Mouse (Mus musculus): ENCODE measurements around the gene Asb2. TPM values are rescaled to one million over a fixed set of nuclear protein-coding genes. Genes with fewer than 3 reads are reported as not detected.

The Asb2 gene
- polyA plus RNA-seq, 1 experiment: 10.7 TPM

GRCm38 (mm10) chr12:103292366-103292765, 63.4 kb downstream of the Asb2 start:
- DNase-seq: no peak
- Histone ChIP-seq H3K27me3 (replicated peaks; ENCODE audit: control insufficient read depth, insufficient read depth, low read length) (no peaks in the 10 kb centered on the region), H3K4me1 (ENCODE audit: control insufficient read depth, insufficient read depth, low read length) (no peaks in the 10 kb centered on the region), H3K4me3 (ENCODE audit: insufficient read depth, low read depth, low read length) (no peak overlapping the region), H3K36me3 (ENCODE audit: control insufficient read depth, insufficient read depth, low read length) (no peaks in the 10 kb centered on the region), H3K27ac (ENCODE audit: insufficient read depth, low read depth, low read length) (no peak overlapping the region)
- 80% methylated on average over 3 of the region's 3 CpGs for WGBS
- TF ChIP-seq CTCF (conservative IDR thresholded peaks at IDR 0.05; ENCODE audit: insufficient read depth, insufficient read length, low read depth, low read length) (no peak), POLR2A (IDR thresholded peaks at IDR 0.05; ENCODE audit: low read depth, low read length) (no peak)

- no peak overlapping the region for H3K4me3 ChIP-seq (ENCODE audit: insufficient read depth, low read depth, low read length)
- WGBS: 66% methylated on average over 4 of the region's 4 CpGs
- H3K36me3 ChIP-seq (ENCODE audit: control insufficient read depth, insufficient read depth, low read length): no peaks in the 10 kb centered on the region
- no peak overlapping the region for H3K27ac ChIP-seq (ENCODE audit: insufficient read depth, low read depth, low read length)
- TF ChIP-seq CTCF (conservative IDR thresholded peaks at IDR 0.05; ENCODE audit: insufficient read depth, insufficient read length, low read depth, low read length): no peak
- no peaks in the 10 kb centered on the region for H3K27me3 ChIP-seq (replicated peaks; ENCODE audit: control insufficient read depth, insufficient read depth, low read length)
- no peak for DNase-seq
- peaks cover 10% of the 10 kb centered on the region; the same call in 1 of the 2 replicates for H3K4me1 ChIP-seq (ENCODE audit: control insufficient read depth, insufficient read depth, low read length)
Observed at GRCm38 (mm10) chr12:103287276-103287675, 68.5 kb downstream of the Asb2 start.

- DNase-seq: peak; percentile 76
- 57% methylated on average over 3 of the region's 3 CpGs for WGBS
- peaks cover 14% of the 10 kb centered on the region; the same call in 1 of the 2 replicates for H3K4me1 ChIP-seq (ENCODE audit: control insufficient read depth, insufficient read depth, low read length)
Observed at GRCm38 (mm10) chr12:103283411-103283810, 72.4 kb downstream of the Asb2 start.

GRCm38 (mm10) chr12:103282936-103283335, 72.9 kb downstream of the Asb2 start:
- H3K4me3 ChIP-seq (ENCODE audit: insufficient read depth, low read depth, low read length): no peak overlapping the region
- WGBS: 61% methylated on average over 6 of the region's 6 CpGs
- peaks cover 14% of the 10 kb centered on the region; the same call in 1 of the 2 replicates for H3K4me1 ChIP-seq (ENCODE audit: control insufficient read depth, insufficient read depth, low read length)
- no peak overlapping the region for H3K27ac ChIP-seq (ENCODE audit: insufficient read depth, low read depth, low read length)
- no peaks in the 10 kb centered on the region for H3K27me3 ChIP-seq (replicated peaks; ENCODE audit: control insufficient read depth, insufficient read depth, low read length)
- H3K36me3 ChIP-seq (ENCODE audit: control insufficient read depth, insufficient read depth, low read length): no peaks in the 10 kb centered on the region
- DNase-seq: peak; percentile 28
- TF ChIP-seq CTCF (conservative IDR thresholded peaks at IDR 0.05; ENCODE audit: insufficient read depth, insufficient read length, low read depth, low read length) (no peak), POLR2A (IDR thresholded peaks at IDR 0.05; ENCODE audit: low read depth, low read length) (no peak)

More at GRCm38 (mm10) chr12:103283411-103283810, 72.4 kb downstream of the Asb2 start:
- no peak overlapping the region for H3K4me3 ChIP-seq (ENCODE audit: insufficient read depth, low read depth, low read length)
- H3K36me3 ChIP-seq (ENCODE audit: control insufficient read depth, insufficient read depth, low read length): no peaks in the 10 kb centered on the region
- no peak for TF ChIP-seq POLR2A (IDR thresholded peaks at IDR 0.05; ENCODE audit: low read depth, low read length)
- TF ChIP-seq CTCF (conservative IDR thresholded peaks at IDR 0.05; ENCODE audit: insufficient read depth, insufficient read length, low read depth, low read length): no peak
- no peaks in the 10 kb centered on the region for H3K27me3 ChIP-seq (replicated peaks; ENCODE audit: control insufficient read depth, insufficient read depth, low read length)
- no peak overlapping the region for H3K27ac ChIP-seq (ENCODE audit: insufficient read depth, low read depth, low read length)

GRCm38 (mm10) chr12:103281912-103282311, 73.9 kb downstream of the Asb2 start:
- H3K27me3 ChIP-seq (replicated peaks; ENCODE audit: control insufficient read depth, insufficient read depth, low read length): no peaks in the 10 kb centered on the region
- peaks cover 14% of the 10 kb centered on the region; the same call in 1 of the 2 replicates for H3K4me1 ChIP-seq (ENCODE audit: control insufficient read depth, insufficient read depth, low read length)
- 23% methylated on average over 4 of the region's 4 CpGs for WGBS
- no peaks in the 10 kb centered on the region for H3K36me3 ChIP-seq (ENCODE audit: control insufficient read depth, insufficient read depth, low read length)
- H3K4me3 ChIP-seq (ENCODE audit: insufficient read depth, low read depth, low read length): no peak overlapping the region
- TF ChIP-seq POLR2A (IDR thresholded peaks at IDR 0.05; ENCODE audit: low read depth, low read length) (no peak), CTCF (conservative IDR thresholded peaks at IDR 0.05; ENCODE audit: insufficient read depth, insufficient read length, low read depth, low read length) (no peak)
- no peak overlapping the region for H3K27ac ChIP-seq (ENCODE audit: insufficient read depth, low read depth, low read length)
- peak; percentile 95 for DNase-seq

- TF ChIP-seq CTCF (conservative IDR thresholded peaks at IDR 0.05; ENCODE audit: insufficient read depth, insufficient read length, low read depth, low read length) (no peak), POLR2A (IDR thresholded peaks at IDR 0.05; ENCODE audit: low read depth, low read length) (no peak)
- no peaks in the 10 kb centered on the region for H3K36me3 ChIP-seq (ENCODE audit: control insufficient read depth, insufficient read depth, low read length)
- whole genome bisulfite sequencing: 25% methylated on average over 2 of the region's 2 CpGs
- H3K27me3 ChIP-seq (replicated peaks; ENCODE audit: control insufficient read depth, insufficient read depth, low read length): no peaks in the 10 kb centered on the region
- H3K4me1 ChIP-seq (ENCODE audit: control insufficient read depth, insufficient read depth, low read length): peaks cover 14% of the 10 kb centered on the region; the same call in 1 of the 2 replicates
- no peak for DNase-seq
- no peak overlapping the region for H3K27ac ChIP-seq (ENCODE audit: insufficient read depth, low read depth, low read length)
- H3K4me3 ChIP-seq (ENCODE audit: insufficient read depth, low read depth, low read length): no peak overlapping the region
Observed at GRCm38 (mm10) chr12:103281491-103281890, 74.3 kb downstream of the Asb2 start.

- TF ChIP-seq CTCF (conservative IDR thresholded peaks at IDR 0.05; ENCODE audit: insufficient read depth, insufficient read length, low read depth, low read length) (no peak), POLR2A (IDR thresholded peaks at IDR 0.05; ENCODE audit: low read depth, low read length) (no peak)
- peaks cover 3% of the 10 kb centered on the region; the same call in 1 of the 2 replicates for H3K4me1 ChIP-seq (ENCODE audit: control insufficient read depth, insufficient read depth, low read length)
- H3K4me3 ChIP-seq (ENCODE audit: insufficient read depth, low read depth, low read length): no peak overlapping the region
- H3K27ac ChIP-seq (ENCODE audit: insufficient read depth, low read depth, low read length): no peak overlapping the region
- WGBS: 55% methylated on average over 4 of the region's 4 CpGs
- H3K27me3 ChIP-seq (replicated peaks; ENCODE audit: control insufficient read depth, insufficient read depth, low read length): no peaks in the 10 kb centered on the region
- DNase-seq: no peak
- H3K36me3 ChIP-seq (ENCODE audit: control insufficient read depth, insufficient read depth, low read length): no peaks in the 10 kb centered on the region
Observed at GRCm38 (mm10) chr12:103276422-103276821, 79.4 kb downstream of the Asb2 start.
